Mouse (Mus musculus): ENCODE measurements around the gene S1pr2.

Gene S1pr2

DNA sequence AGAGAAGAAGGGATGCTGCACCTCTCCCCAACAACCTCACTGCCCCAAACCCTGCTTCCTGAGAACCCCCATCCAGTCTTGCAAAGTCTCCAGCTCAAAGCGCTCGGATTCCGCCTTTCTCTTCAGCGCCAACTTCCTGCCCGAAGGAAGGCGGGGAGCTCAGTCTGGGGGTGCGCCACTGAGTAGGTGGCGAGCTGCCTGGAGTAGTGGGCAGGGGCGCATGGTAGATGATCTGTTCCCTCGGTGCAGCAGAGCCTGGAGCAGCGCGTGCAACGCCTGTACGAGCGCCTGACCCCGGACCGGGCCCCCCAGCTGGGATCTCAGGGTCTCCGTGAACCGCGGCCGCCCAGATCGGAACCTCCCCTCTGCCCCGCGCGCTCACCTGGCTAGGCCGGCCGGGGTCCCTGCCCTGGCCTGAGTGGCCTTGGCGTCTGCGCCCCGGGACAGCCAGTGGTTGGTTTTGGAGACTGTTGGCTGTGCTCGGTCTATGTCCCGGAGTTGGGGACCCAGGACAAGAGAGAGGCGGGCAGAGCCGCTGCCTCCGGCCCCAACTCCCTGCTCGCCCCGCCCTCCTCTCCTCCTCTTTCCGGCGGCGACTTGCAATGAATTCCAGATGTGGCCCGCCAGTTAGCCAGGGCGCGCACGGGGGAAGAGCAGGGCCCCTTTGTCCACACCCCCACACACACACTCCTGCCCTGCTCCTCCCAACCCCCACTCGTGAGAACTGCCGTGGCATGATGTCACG, at the start of gene S1pr2:
Gene S1pr2, minus strand, starts transcription at position 566 of the 745 bp plus-strand sequence.
- peak; percentile 97 for DNase-seq (ENCODE audit: low read depth, low spot score)

DNA sequence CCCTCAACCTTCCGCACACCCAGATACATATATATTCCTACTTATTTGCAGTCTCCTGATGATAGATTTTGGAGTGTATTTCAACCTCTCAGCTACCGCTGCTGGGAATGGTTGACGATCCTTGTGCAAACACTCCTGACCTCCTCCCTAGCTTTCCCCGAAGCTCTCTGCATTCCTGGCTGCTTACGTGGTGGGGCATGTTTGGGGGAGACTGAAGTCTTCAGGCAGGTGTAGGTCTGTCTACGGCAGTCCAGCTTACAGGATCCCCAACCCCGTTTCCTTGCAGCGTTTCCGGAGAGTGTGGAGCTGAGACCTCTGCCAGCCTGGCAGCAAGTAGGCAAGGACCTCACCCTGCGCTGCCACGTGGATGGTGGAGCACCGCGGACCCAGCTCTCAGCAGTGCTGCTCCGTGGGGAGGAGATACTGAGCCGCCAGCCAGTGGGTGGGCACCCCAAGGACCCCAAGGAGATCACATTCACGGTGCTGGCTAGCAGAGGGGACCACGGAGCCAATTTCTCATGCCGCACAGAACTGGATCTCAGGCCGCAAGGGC, 48.8 kb upstream of the S1pr2 start:
- DNase-seq (ENCODE audit: low read depth, low spot score): peak; percentile 47

DNA sequence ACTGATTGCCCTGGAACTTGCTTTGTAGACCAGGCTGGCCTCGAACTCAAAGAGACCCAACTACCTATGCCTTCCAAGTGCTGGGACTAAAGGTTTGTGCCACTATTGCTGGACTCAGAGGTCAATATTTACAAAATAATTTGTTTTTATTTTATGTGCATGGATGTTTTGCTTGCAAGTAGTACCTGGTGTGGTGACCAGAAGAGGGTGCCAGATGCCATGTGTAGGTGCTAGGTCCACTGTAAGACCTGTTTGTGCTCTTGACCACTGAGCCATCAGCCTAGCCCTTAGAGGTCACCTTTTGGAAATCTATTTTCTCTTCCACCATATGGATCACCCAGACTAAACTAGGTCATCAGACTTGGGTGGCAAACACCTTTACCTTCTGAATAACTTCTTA, 46.1 kb upstream of the S1pr2 start:
- no peak for DNase-seq (ENCODE audit: low read depth, low spot score)

DNA sequence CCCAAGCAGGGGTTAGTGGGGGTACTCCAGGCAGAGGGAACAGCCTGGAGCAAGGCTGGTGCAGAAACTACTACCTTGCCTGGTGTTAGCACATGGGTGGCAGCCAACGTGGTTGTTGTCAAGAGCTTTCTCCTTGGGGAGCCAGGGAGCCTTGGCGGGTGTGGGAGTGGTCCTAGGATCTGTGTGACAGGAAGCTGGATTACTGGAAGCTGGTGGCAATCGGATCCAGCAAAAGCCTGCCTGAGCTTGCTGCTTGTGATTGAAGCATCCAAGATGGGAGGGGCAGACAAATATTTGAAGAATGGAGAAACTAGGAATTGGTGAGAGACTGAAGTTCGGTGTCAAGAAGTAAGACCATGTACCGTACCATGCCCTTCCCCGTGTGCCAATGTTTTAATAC, 45.7 kb upstream of the S1pr2 start:
- peak; percentile 83 for DNase-seq (ENCODE audit: low read depth, low spot score)

DNA sequence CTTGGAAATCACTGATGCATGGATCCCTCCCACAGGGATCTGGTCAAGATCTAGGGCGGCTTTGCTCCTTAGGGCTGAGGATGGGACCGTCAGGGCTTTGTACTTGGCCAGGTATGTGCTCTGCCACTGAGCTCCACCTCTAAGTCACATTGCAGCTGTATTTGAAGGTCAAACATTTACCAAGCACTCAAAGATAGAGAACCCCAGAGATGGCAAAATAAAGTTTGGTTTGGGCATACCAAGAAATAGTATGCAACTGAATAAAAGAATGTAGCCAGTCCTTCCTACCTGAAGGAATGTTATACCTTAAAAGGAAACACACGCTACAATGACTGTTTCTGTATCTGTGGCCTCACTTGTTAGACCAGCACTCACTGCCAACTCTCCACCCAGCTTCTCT, 44.8 kb upstream of the S1pr2 start:
- DNase-seq (ENCODE audit: low read depth, low spot score): no peak

DNA sequence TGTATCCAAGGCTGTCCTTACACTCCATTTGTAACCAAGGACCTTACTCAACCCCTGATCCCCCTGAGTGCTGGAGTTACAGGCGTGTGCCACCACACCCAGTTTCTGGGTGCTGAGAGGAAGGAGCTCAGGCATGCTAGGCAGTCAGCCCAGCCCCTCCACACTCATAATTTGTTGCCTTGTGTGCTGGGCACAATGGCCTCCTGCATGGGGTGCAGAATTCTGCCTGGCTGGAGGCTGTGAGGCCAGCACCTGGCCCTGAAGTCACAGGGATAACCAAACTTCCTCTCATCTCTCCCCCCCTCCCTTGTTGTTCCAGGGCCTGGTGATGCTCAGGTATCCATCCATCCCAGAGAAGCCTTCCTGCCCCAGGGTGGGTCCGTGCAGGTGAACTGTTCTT, 42.0 kb upstream of the S1pr2 start:
- no peak for DNase-seq (ENCODE audit: low read depth, low spot score)

DNA sequence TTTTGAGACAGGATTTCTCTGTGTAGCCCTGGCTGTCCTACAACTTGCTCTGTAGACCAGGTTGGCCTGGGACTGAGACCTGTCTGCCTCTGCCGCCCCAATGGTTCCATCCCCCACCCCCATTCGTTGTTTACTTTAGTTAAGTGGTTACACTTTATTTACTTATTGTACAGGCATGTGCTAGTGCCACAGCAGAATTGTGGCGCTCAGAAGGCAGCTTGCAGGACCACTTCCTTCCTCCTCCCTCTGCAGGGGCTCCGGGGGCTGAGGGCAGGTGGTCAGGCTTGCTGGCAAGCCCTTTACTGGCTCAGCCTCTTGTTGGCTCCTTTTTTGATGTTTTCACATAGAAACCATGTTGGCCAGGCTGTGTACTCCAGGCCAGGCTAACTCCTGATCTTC, 40.6 kb upstream of the S1pr2 start:
- DNase-seq (ENCODE audit: low read depth, low spot score): no peak

DNA sequence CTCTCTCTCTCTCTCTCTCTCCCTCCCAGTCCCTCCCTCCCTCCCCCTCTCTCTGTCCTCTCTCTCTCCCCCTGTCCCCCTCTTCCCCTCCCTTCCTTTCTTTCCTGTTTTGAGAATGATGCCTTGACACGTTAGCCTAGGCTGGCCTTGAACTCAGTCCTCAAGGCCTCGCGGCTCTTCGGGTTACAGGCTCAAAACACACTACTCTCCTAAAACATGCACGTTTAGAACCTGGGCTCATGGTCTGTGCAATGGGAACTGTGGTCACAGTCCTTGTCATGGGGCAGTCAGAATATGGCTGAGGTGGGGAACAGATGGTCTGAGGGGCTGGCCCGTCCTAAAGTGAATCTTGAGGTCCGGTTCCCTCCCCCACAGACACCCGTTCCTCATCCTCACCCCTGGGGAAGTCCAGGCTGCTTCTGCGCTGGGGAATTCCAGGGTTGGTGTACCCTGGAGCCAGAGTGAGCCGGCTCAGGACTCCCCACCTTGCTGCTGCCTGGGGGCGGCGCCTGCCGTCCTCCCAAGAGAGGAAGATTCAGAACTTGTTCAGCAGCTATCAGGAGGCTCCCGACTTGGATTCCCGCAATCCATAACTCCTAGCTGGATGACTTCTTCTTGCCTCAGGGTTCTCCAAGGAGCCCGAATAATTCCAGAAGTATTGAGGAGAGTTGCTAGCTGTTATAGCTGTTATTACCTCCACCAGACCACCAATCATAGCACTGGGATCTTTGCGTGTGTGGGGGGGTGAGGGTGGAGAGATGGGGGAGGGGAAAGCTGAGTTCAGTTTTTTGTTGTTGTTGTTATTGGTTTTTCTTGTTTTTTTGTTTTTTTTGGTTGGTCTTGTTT, 40.0 kb upstream of the S1pr2 start:
- DNase-seq (ENCODE audit: low read depth, low spot score): peak; percentile 82

DNA sequence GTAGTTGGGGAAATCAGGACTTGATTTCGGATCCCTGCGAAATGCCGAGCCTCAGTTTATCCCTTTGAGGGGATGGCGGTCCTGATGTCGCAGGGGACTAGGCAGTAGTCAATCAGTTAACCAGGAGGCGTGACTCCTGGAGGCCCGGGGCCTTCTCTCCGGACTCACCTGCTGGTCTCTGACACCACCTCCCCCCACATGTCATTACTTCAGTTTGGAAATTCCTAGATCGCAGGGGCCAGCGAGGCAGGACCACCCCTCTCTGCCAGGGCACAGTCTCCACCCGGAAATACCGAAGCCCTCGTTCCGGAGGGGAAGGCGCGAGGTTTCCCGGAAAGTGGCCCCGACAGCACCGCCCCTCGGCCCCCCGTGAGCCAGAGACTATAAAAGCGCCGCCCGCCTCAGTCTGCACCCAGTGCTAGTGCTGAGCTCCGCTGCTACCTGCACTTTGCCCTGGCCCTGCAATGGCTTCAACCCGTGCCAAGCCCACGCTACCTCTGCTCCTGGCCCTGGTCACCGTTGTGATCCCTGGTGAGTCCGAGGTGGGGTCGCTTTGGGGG, 39.1 kb upstream of the S1pr2 start, which contains the start of gene Icam1:
Gene Icam1, plus strand, starts transcription at position 415 of the 560 bp plus-strand sequence.
- peak; percentile 87 for DNase-seq (ENCODE audit: low read depth, low spot score)

DNA sequence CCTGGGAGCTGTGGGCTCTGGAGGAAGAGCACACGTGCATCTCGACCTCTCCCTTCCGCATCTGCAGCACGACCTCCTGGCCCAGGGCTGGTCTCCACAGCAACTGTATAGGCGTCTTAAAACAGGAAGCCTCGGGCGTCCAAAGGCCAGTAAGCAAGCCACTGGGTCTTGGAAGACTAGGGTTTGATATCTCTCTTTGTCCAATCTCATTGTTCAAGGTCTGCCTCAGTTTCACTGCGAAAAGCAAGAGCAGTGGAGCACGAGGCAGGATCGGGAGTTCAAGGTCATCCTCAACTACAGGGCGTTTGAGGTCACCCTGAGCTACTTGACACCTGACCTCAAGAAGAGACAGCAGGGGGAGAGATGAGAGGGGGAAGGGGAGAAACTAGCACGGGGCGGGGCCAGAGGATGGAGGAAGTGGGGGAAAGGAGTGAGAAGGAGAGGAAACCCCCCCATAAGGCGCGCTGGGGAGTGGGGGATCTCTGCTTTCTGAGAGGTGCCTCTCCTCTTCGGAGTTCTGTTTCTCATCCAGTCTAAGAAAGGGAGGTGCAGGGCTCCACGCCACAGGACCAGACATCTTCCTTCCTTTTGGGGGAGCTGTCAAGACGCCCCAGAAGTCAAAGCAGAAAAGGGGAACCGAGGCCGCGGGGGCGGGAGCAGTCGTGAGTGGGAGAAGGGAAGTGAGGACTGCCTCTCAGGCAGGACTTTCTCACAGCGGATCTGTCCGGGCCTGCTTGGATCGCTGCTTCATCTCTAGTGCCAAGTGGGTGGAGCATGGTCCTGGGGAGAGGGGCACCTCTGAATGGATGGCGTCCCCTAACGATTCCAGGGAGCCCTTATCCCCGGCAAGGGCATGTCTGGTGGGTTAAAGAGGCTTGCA, 38.4 kb upstream of the S1pr2 start:
- DNase-seq (ENCODE audit: low read depth, low spot score): peak; percentile 93

DNA sequence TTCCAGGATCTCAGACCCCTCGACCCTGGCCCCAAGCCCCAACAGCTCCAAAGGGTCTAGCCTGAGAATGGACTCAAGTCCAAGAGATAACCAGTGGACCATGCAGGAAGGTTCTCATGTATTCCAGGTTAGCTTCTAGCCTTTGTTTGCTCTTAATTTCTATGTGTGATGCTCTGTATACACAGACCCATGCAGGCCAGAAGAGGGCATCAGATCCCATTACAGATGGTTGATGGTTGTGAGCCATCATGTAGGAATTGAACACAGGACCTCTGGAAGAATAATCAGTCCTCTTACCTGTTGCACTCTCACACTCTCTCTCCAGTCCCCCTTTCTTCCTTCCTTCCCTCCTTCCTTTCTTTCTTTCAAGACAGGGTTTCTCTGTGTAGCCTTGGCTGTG, 35.8 kb upstream of the S1pr2 start:
- DNase-seq (ENCODE audit: low read depth, low spot score): no peak

DNA sequence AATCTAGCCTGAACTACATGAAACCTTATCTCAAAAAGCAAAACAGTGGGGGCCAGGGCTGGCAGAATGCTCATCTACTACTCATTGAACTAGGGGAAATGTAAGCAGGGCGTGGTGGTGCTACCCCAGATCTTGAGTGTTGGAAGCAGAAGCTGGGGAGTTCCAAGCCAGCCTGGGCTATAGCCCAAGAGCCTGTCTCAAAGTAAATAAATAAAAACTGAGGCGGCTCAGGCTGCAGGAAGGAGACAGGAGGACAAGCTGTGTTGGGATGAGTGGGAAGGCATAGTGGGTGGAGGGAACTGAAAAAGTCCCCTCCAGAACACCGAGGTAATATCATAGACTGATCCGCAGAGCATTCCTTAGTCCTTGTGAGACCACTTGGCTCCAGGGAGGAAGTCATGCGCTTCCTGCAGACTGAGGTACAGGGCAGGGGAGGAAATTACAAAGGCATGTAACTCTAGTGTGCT, 35.3 kb upstream of the S1pr2 start:
- no peak for DNase-seq (ENCODE audit: low read depth, low spot score)

DNA sequence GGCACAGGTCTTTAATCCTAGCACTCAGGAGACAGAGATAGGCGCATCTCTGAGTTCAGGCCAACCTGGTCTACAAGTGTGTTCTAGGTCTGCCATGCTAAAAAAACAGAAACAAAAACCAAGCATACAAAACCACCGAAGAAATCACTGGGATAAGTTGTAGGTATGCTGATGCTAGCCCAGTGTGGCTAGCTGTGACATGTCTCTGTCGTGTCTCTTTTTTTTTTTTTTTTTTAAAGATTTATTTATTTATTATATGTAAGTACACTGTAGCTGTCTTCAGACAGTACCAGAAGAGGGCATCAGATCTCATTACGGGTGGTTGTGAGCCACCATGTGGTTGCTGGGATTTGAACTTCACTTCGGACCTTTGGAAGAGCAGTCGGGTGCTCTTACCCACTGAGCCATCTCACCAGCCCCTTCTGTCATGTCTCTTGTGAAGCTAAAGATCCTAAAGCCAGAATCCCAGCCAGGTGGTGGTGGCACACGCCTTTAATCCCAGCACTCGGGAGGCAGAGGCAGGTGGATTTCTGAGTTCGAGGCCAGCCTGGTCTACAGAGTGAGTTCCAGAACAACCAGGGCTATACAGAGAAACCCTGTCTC, 34.5 kb upstream of the S1pr2 start:
- peak; percentile 34 for DNase-seq (ENCODE audit: low read depth, low spot score)

DNA sequence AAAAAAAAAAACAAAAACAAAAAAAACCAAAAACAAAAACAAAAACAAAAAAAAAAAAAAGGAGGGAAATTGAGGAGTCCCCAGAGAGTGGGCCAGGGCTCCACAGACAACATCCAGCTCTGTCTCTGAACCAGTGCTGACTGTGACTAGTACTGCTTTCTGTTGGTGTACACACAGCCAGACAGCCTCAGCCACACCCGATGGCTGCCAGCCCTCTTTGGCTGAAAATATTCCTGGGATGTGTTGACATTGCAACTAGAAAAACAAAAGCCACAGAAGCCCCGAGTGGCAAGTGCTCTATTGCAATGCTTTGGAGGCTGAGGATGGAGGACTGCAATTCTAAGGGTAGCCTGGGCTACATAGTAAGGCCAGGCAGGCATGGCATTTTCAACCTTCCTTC, 33.8 kb upstream of the S1pr2 start:
- no peak for DNase-seq (ENCODE audit: low read depth, low spot score)

DNA sequence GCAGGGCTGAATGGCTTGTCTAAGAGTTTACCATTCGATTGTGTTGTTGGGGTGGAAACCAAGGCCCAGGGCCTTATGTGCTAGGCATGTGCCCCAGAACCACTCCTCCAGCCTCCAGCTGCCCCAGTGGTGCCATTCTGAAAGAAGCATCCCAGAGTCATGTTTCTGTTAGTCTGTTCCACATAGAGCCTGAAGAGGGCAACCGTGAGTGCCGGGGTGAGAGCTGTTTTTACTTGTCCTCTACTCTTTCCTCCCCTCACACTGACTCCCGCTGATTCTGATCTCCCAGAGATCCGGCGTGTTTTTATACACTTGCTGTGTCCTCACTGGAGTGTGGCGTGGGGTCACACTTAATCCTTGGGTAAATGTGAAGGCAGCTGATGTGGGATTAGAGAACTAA, 31.4 kb upstream of the S1pr2 start:
- DNase-seq (ENCODE audit: low read depth, low spot score): peak; percentile 75

DNA sequence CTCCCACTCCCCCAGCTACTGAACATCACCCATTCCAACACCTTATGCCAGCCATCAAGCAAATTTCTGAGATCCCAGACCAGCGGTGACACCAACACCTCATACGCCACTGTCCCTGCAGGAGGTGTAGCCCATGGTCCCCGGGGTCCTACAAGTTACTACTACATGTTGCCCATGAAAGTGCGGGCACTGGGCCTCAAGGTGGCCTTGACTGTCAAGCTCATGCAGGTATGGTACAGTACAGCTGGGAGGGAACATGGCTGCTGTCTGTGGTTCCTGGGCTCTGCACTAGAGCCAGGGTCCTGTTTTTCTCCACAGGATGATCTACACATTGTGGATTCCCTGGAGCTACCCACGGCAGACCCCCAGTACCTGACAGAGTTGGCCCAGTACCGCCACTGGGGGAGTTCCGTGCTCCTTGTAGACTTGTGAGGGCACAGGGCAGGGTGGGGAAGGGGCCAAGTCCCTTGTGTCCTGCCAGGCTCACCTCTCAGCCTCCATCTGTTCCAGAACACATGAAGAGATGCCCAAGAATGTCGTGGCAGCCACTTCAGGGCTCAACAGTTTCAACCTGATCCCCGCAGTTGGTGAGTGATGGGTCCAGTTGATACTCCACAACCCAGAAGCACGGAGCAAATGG, 30.9 kb upstream of the S1pr2 start:
- DNase-seq (ENCODE audit: low read depth, low spot score): no peak

DNA sequence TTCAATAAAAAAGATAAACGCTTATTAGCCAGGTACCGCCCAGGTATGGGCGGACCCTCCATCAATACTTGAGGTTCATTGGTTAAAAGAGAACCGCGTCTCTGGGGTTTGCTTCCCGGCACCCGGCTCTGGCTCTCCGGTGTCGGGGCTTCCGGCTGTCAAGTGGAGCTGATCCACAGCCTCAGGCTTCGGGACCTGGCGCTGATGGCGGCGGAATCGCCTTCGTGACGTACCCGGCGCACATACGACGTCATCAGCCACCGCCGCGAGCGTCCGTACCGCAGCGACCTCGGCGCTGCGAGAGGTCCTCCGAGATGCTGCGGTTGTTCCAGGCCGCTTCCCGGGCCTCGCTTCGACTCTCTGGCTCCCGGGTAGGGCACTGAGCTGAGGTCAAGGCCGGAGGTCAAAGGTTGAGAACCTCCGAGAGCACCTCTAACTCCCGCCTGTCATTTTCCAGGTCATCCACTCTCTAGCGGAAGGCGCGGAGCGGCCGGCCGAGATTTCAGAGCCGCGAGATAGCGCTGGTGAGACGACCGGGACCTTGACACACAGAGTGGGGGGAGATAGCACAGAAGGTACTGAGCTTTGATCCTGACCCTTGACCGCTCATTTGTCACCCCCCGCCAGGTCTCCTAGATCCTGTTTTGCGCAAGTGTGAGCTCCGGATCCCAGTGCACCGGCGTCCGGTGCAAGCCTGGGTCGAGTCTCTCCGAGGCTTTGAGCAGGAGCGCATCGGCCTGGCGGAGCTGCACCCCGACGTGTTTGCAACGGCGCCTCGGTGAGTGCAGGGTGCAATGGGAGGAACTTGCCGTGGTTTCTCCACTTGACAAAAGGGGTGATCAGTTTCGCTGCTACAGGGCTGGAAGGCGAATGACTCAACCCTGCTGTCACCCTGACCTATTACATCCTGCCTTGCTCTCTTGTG, 26.3 kb upstream of the S1pr2 start, which contains the start of gene Mrpl4:
Gene Mrpl4, plus strand, starts transcription at position 112 of the 925 bp plus-strand sequence.
- DNase-seq (ENCODE audit: low read depth, low spot score): peak; percentile 94

DNA sequence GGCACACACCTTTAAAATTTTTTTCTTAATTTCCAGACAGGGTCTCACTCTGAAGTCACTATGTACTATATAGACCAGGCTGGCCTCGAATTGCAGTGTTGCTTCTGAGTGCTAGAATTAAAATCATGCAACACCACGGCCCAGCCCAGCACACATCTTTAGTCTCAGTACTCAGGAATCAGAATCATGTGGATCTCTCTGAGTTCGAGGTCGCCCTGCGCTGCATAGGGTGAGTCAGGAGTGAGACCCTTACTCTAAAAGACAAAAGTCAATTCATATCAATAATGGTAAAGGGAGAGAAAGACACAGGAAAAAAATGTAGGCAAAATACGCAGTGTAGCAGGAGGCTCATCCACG, 25.7 kb upstream of the S1pr2 start:
- DNase-seq (ENCODE audit: low read depth, low spot score): no peak

DNA sequence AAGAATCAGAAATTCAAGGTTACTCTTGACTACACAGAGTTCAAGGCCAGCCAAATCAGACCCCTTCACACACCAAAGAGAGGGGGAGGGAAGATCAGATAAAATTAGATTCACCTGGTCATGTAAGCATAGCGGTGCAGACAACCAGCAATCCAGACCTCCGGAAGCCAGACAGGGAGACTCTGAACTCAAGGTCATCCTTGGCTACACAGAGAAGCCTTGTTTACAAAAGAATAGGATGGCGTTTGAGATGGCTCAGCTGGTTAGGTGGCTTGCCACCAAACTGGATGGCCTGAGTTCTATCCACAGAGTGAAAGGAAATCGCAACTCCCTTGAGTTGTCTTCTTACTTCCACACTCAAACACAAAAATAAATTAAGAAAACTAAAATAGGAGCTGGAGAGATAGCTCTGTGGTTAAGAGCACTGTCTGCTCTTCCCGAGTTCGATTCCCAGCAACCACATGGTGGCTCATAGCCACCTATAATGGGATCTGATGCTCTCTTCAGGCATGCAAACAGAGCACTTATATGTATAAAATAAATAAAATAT, 25.1 kb upstream of the S1pr2 start:
- peak; percentile 89 for DNase-seq (ENCODE audit: low read depth, low spot score)
